Mouse (Mus musculus): Measurements from ENCODE around the gene Nnat. TPM values are rescaled to one million over a fixed set of nuclear protein-coding genes. Genes with fewer than 3 reads are reported as not detected.

The Nnat gene
- 2.2 TPM for polyA plus RNA-seq (2015; fragmentation: Illumina TruSeq; extraction: RNeasy Lipid Tissue Mini Kit (QIAGEN cat#74804); ENCODE audit: insufficient read depth, low replicate concordance)

GRCm38 (mm10) chr2:157559858-157560257, at the start of gene Nnat:
Gene Nnat (plus strand): TSS chr2:157560078.

GRCm38 (mm10) chr2:157571224-157571832, 11.4 kb downstream of the Nnat start, which contains the start of gene Blcap:
Gene Blcap (minus strand): TSS chr2:157571274.

Other genes with a start within 250 kb of the Nnat start
- not detected for gene Ghrh, start 212.6 kb upstream of the Nnat start, polyA plus RNA-seq (2015; fragmentation: Illumina TruSeq; extraction: RNeasy Lipid Tissue Mini Kit (QIAGEN cat#74804); ENCODE audit: insufficient read depth, low replicate concordance)
- gene Manbal, start 192.5 kb upstream of the Nnat start, polyA plus RNA-seq (2015; fragmentation: Illumina TruSeq; extraction: RNeasy Lipid Tissue Mini Kit (QIAGEN cat#74804); ENCODE audit: insufficient read depth, low replicate concordance) = 21.3 TPM
- 3.8 TPM for gene Src, start 141.6 kb upstream of the Nnat start, polyA plus RNA-seq (2015; fragmentation: Illumina TruSeq; extraction: RNeasy Lipid Tissue Mini Kit (QIAGEN cat#74804); ENCODE audit: insufficient read depth, low replicate concordance)
- gene Blcap, start 11.2 kb downstream of the Nnat start, polyA plus RNA-seq (2015; fragmentation: Illumina TruSeq; extraction: RNeasy Lipid Tissue Mini Kit (QIAGEN cat#74804); ENCODE audit: insufficient read depth, low replicate concordance) = 28.9 TPM
- gene Ctnnbl1, start 177.3 kb downstream of the Nnat start, polyA plus RNA-seq (2015; fragmentation: Illumina TruSeq; extraction: RNeasy Lipid Tissue Mini Kit (QIAGEN cat#74804); ENCODE audit: insufficient read depth, low replicate concordance) = 16.0 TPM